Comparison of ENCODE assay signal across 18 mouse cellular contexts in genomic region chr1:165498856-165499255, GRCm38 (mm10). TPM values are rescaled to one million over a fixed set of nuclear protein-coding genes. Genes with fewer than 3 reads are reported as not detected.
DNase-seq lines count a peak whose midpoint lies in the region; ATAC-seq lines count a peak whose summit lies in the region.
"Had no signal": no experiment of that assay in that cellular context is flagged by ENCODE, and none has a peak within 500 bp of the region (broad histone marks: within the 10 kb centered on the region; RNA-seq: fewer than 3 reads in every experiment).

No protein-coding gene starts in this region.

- H3K9ac ChIP-seq in forebrain, embryonic 14.5 days (ENCODE audit: low read length): no peak overlapping the region
- no peak overlapping the region for H3K9ac ChIP-seq in forebrain, embryonic 13.5 days
- H3K9ac ChIP-seq in limb, embryonic 13.5 days: no peak overlapping the region
- H3K9ac ChIP-seq in embryonic facial prominence, embryonic 14.5 days (ENCODE audit: low read depth, low read length): no peak overlapping the region
- H3K9ac ChIP-seq: heart, embryonic 13.5 days; intestine, embryonic 15.5 days; liver, postnatal 0 days had no signal

- H3K27ac ChIP-seq in forebrain, embryonic 14.5 days (ENCODE audit: low read depth, low read length): no peak overlapping the region
- H3K27ac ChIP-seq in forebrain, embryonic 13.5 days: no peak overlapping the region
- no peak overlapping the region for H3K27ac ChIP-seq in limb, embryonic 13.5 days
- no peak overlapping the region for H3K27ac ChIP-seq in limb, embryonic 10.5 days
- H3K27ac ChIP-seq in embryonic facial prominence, embryonic 14.5 days (replicated peaks; ENCODE audit: low read depth, low read length): peak overlapping the region; percentile 22; the same call in 1 of the 2 replicates
- H3K27ac ChIP-seq: heart, embryonic 13.5 days; intestine, embryonic 15.5 days; stomach, postnatal 0 days had no signal

- H3K36me3 ChIP-seq in forebrain, embryonic 14.5 days (ENCODE audit: control insufficient read depth, insufficient read depth, low read length): no peaks in the 10 kb centered on the region
- no peaks in the 10 kb centered on the region for H3K36me3 ChIP-seq in forebrain, embryonic 13.5 days (ENCODE audit: poor library complexity, severe bottlenecking)
- no peaks in the 10 kb centered on the region for H3K36me3 ChIP-seq in limb, embryonic 13.5 days
- no peaks in the 10 kb centered on the region for H3K36me3 ChIP-seq in limb, embryonic 10.5 days
- no peaks in the 10 kb centered on the region for H3K36me3 ChIP-seq in embryonic facial prominence, embryonic 14.5 days (ENCODE audit: control insufficient read depth, insufficient read depth, low read length)
- H3K36me3 ChIP-seq: heart, embryonic 13.5 days; intestine, embryonic 15.5 days had no signal

- H3K27me3 ChIP-seq in forebrain, embryonic 14.5 days (replicated peaks; ENCODE audit: control insufficient read depth, insufficient read depth, low read length): no peaks in the 10 kb centered on the region
- H3K27me3 ChIP-seq in forebrain, embryonic 13.5 days: no peaks in the 10 kb centered on the region
- no peaks in the 10 kb centered on the region for H3K27me3 ChIP-seq in limb, embryonic 13.5 days
- H3K27me3 ChIP-seq in limb, embryonic 10.5 days (ENCODE audit: low read depth, poor library complexity, severe bottlenecking): no peaks in the 10 kb centered on the region
- H3K27me3 ChIP-seq in embryonic facial prominence, embryonic 14.5 days (replicated peaks; ENCODE audit: control insufficient read depth, insufficient read depth, low read length): no peaks in the 10 kb centered on the region
- H3K27me3 ChIP-seq: heart, embryonic 13.5 days; intestine, embryonic 15.5 days had no signal

- DNase-seq in forebrain, embryonic 14.5 days (ENCODE audit: low spot score): peak; percentile 64
- no peak for DNase-seq in limb, embryonic 10.5 days (ENCODE audit: low spot score)
- DNase-seq in Muller cell, postnatal 12 days (ENCODE audit: inconsistent ontology term): peak; percentile 74
- DNase-seq in embryonic facial prominence, embryonic 14.5 days (ENCODE audit: low spot score): peak; percentile 82
- DNase-seq in gastrocnemius, postnatal 14 days: no peak
- DNase-seq: B cell, adult 2 months; cerebellum, adult 8-10 months; embryo, embryonic 11 days; liver, postnatal 0 days; thymus, postnatal 36 days had no signal

- ATAC-seq in forebrain, embryonic 14.5 days: no peak
- ATAC-seq in forebrain, embryonic 13.5 days: no peak
- 0 out of 2 replicates have a peak, but pooled peaks have one; percentile 61 for ATAC-seq in limb, embryonic 13.5 days (ENCODE audit: low FRiP score, low read depth)
- ATAC-seq in embryonic facial prominence, embryonic 14.5 days (ENCODE audit: low read depth): peak; percentile 65; the same call in 1 of the 2 replicates
- ATAC-seq: intestine, embryonic 15.5 days; liver, postnatal 0 days had no signal

- intact Hi-C loops in gastrocnemius, postnatal 14 days (cut with DNase I; ENCODE audit: low total_unique reads): no loop called here

- no peaks in the 10 kb centered on the region for H3K4me1 ChIP-seq in forebrain, embryonic 14.5 days (ENCODE audit: control insufficient read depth, insufficient read depth, low read length)
- no peaks in the 10 kb centered on the region for H3K4me1 ChIP-seq in forebrain, embryonic 13.5 days
- peaks cover 4% of the 10 kb centered on the region; the same call in 1 of the 2 replicates for H3K4me1 ChIP-seq in limb, embryonic 13.5 days
- H3K4me1 ChIP-seq in limb, embryonic 10.5 days: peaks cover 6% of the 10 kb centered on the region; the same call in 1 of the 2 replicates
- peaks cover 4% of the 10 kb centered on the region; the same call in 1 of the 2 replicates for H3K4me1 ChIP-seq in embryonic facial prominence, embryonic 14.5 days (ENCODE audit: control insufficient read depth, insufficient read depth, low read length)

- H3K4me3 ChIP-seq in forebrain, embryonic 14.5 days (ENCODE audit: low read depth, low read length): no peak overlapping the region
- no peak overlapping the region for H3K4me3 ChIP-seq in forebrain, embryonic 13.5 days
- no peak overlapping the region for H3K4me3 ChIP-seq in limb, embryonic 13.5 days
- no peak overlapping the region for H3K4me3 ChIP-seq in limb, embryonic 10.5 days
- H3K4me3 ChIP-seq in embryonic facial prominence, embryonic 14.5 days (ENCODE audit: low read depth, low read length): no peak overlapping the region
- H3K4me3 ChIP-seq: heart, embryonic 13.5 days; intestine, embryonic 15.5 days; myocyte had no signal

- 25% methylated on average over 3 of the region's 3 CpGs for WGBS in forebrain, embryonic 14.5 days
- WGBS in forebrain, embryonic 13.5 days: 15% methylated on average over 3 of the region's 3 CpGs
- WGBS in limb, embryonic 13.5 days: 38% methylated on average over 3 of the region's 3 CpGs
- WGBS in limb, embryonic 10.5 days: 74% methylated on average over 3 of the region's 3 CpGs
- 27% methylated on average over 3 of the region's 3 CpGs for WGBS in embryonic facial prominence, embryonic 14.5 days

- H3K9me3 ChIP-seq in forebrain, embryonic 14.5 days (replicated peaks; ENCODE audit: control insufficient read depth, low read length): no peaks in the 10 kb centered on the region
- H3K9me3 ChIP-seq in forebrain, embryonic 13.5 days (replicated peaks): no peaks in the 10 kb centered on the region
- no peaks in the 10 kb centered on the region for H3K9me3 ChIP-seq in limb, embryonic 13.5 days
- H3K9me3 ChIP-seq in limb, embryonic 10.5 days (replicated peaks): no peaks in the 10 kb centered on the region
- no peaks in the 10 kb centered on the region for H3K9me3 ChIP-seq in embryonic facial prominence, embryonic 14.5 days (ENCODE audit: control insufficient read depth, low read length)
- H3K9me3 ChIP-seq: heart, embryonic 13.5 days; intestine, embryonic 15.5 days had no signal

- H3K4me2 ChIP-seq in forebrain, embryonic 14.5 days (ENCODE audit: low read length): no peak overlapping the region
- no peak overlapping the region for H3K4me2 ChIP-seq in forebrain, embryonic 13.5 days
- no peak overlapping the region for H3K4me2 ChIP-seq in limb, embryonic 13.5 days (replicated peaks)
- H3K4me2 ChIP-seq in embryonic facial prominence, embryonic 14.5 days (ENCODE audit: low read depth, low read length): no peak overlapping the region
- H3K4me2 ChIP-seq: heart, embryonic 13.5 days; intestine, embryonic 15.5 days had no signal

RNA-seq across cellular contexts. Expression of gene Adcy10, which starts 13.9 kb away (rescaled TPM):
- 0.05 and 0.14 TPM in 2 replicates for polyA plus RNA-seq in forebrain, embryonic 14.5 days (2014; fragmentation: Nextera tagmentation; extraction: Ambion mirVana)
- polyA plus RNA-seq in forebrain, embryonic 13.5 days (2015; fragmentation: Nextera tagmentation; extraction: Ambion mirVana): 0.15 and 0.39 TPM in 2 replicates
- polyA plus RNA-seq in limb, embryonic 13.5 days (2015; fragmentation: Nextera tagmentation; extraction: Ambion mirVana): 0.18 TPM in 1 of 2 replicates, not detected in the other
- polyA plus RNA-seq in limb, embryonic 10.5 days (2016; fragmentation: Nextera tagmentation; extraction: Ambion mirVana): 0.06 TPM in 1 of 2 replicates, not detected in the other
- polyA plus RNA-seq in embryonic facial prominence, embryonic 14.5 days (2014; fragmentation: Nextera tagmentation; extraction: Ambion mirVana): not detected in 2 replicates
- total RNA-seq in gastrocnemius, postnatal 14 days (2021): not detected
- total RNA-seq: hematopoietic stem cell, adult 5-6 weeks had no signal
- polyA plus RNA-seq: intestine, embryonic 15.5 days; limb, embryonic 11.5 days; myocyte; stomach, postnatal 0 days had no signal

RNA-seq across cellular contexts. Expression of gene Mpc2, which starts 38.4 kb away (rescaled TPM):
- 190 and 197 TPM in 2 replicates for polyA plus RNA-seq in forebrain, embryonic 14.5 days (2014; fragmentation: Nextera tagmentation; extraction: Ambion mirVana)
- 136 and 167 TPM in 2 replicates for polyA plus RNA-seq in forebrain, embryonic 13.5 days (2015; fragmentation: Nextera tagmentation; extraction: Ambion mirVana)
- polyA plus RNA-seq in limb, embryonic 13.5 days (2015; fragmentation: Nextera tagmentation; extraction: Ambion mirVana): 139 and 149 TPM in 2 replicates
- polyA plus RNA-seq in limb, embryonic 10.5 days (2016; fragmentation: Nextera tagmentation; extraction: Ambion mirVana): 69.6 and 80.3 TPM in 2 replicates
- polyA plus RNA-seq in embryonic facial prominence, embryonic 14.5 days (2014; fragmentation: Nextera tagmentation; extraction: Ambion mirVana): 155 and 169 TPM in 2 replicates
- total RNA-seq in gastrocnemius, postnatal 14 days (2021): 100 to 1,000 TPM; 195 to 234 TPM

RNA-seq across cellular contexts. Expression of gene Dcaf6, which starts 38.6 kb away (rescaled TPM):
- polyA plus RNA-seq in forebrain, embryonic 14.5 days (2014; fragmentation: Nextera tagmentation; extraction: Ambion mirVana): 13.4 and 17.1 TPM in 2 replicates
- polyA plus RNA-seq in forebrain, embryonic 13.5 days (2015; fragmentation: Nextera tagmentation; extraction: Ambion mirVana): 9.1 and 10.4 TPM in 2 replicates
- 13.7 and 15.9 TPM in 2 replicates for polyA plus RNA-seq in limb, embryonic 13.5 days (2015; fragmentation: Nextera tagmentation; extraction: Ambion mirVana)
- polyA plus RNA-seq in limb, embryonic 10.5 days (2016; fragmentation: Nextera tagmentation; extraction: Ambion mirVana): 5.1 and 6.6 TPM in 2 replicates
- polyA plus RNA-seq in embryonic facial prominence, embryonic 14.5 days (2014; fragmentation: Nextera tagmentation; extraction: Ambion mirVana): 18.8 and 20.9 TPM in 2 replicates
- total RNA-seq in gastrocnemius, postnatal 14 days (2021): 100 to 1,000 TPM; 138 to 160 TPM

Comparison
In these comparisons a context has a peak if more than half of its experiments do, and no peak if none do; other contexts are left out.
1. ATAC-seq: peak in limb, embryonic 13.5 days (single experiment) and embryonic facial prominence, embryonic 14.5 days (single experiment); none in forebrain, embryonic 14.5 days (single experiment) and forebrain, embryonic 13.5 days (single experiment).
2. DNase-seq: peak in forebrain, embryonic 14.5 days (single experiment), Muller cell, postnatal 12 days (single experiment) and embryonic facial prominence, embryonic 14.5 days (single experiment); none in limb, embryonic 10.5 days (single experiment) and gastrocnemius, postnatal 14 days (single experiment).